Mouse (Mus musculus) right cerebral cortex, adult 2 months (tissue): ENCODE data around the gene Ppm1b.
"Not testable (repeated sequence)": the region's sequence is repeated elsewhere in the genome, so short reads cannot be mapped to it uniquely, and the experiment has no call there.

Source experiments
- DNase-seq, 2 experiments: peaks; one replicate each; pipeline ENCODE4 v3.0.0; 2021 to 2022; ENCODE audit warnings: low spot score in 2 of 2

Gene Ppm1b

DNA sequence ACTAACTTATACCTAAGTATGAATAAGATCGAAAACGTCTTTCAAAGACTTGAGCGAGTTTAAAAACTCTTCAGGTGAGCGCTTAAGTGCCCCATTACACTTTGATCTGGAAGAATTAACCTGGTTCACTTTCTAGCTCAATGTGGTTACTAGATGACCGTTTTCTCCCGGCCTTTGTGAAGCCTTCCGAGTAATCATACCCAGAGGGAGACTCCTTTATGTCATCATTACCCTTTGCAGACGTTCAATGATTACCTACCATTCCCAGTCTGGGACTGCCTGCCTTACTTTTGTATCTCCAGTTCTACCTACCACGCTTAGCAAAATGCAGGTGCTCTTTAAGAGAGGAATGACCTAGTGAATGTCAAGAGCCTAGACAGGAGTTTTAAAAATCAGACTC, at the start of gene Ppm1b:
Ppm1b (plus strand) TSS at position 301 of the 400 bp plus-strand sequence.
- no peak for DNase-seq

DNA sequence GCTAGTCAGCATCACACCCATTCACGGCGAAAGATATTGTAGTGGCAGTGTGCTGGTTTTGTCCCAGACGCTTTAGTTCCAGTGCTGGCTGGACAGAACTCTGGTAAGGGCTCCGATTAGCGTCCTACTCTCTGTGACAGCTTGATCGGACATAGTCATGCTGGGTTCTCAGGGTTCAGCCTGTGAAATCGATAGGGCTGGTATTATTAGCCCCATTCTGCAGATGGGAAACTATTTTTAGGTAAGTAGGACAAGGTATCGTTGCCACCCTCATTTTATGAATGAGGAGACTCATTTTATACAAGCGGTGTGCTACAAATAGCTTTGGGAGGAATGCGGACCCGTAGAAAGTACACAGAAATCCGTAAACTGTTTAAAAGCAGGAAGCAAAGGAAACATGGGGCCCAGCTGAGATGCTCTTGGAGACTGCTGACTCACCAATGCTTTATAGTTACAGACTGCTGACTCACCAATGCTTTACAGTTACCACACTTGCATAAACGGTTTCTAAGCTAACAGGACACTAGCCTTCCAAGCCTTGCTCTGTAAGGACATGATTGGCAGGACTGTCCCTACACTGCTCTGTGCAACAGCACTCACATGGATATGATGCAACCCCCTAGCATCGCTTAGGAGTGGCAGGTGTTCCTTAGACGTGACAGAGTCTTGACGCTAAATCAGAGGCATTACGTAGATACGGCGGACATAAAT, 34.7 kb upstream of the Ppm1b start:
- DNase-seq = peak; percentile 3 to 5

- no peak for DNase-seq
Observed at GRCm38 (mm10) chr17:84924779-84925178, 31.8 kb upstream of the Ppm1b start.

- DNase-seq = peak; percentile 3 to 13
Observed at GRCm38 (mm10) chr17:84926233-84926632, 30.3 kb upstream of the Ppm1b start.

DNA sequence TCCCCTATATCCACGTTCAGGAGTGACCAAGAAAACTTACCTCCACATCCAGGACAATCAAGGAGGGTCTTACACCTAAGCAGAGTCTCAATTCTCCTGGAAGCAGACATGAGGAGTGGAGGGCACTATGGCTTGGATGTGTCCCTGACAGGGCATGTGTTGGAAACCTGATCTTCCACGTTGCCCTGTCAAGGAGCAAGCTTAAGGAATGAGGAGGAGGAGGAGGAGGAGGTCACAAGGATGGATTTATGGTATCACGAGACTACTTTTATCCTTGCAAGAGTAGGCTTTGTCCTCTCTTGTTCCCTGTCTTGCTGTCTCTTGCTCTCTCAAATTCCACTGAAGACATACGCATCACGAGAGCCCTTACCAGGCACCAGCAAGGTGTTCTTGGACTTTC, 29.0 kb upstream of the Ppm1b start:
- no peak for DNase-seq

GRCm38 (mm10) chr17:84932943-84933342, 23.6 kb upstream of the Ppm1b start:
- DNase-seq = no peak

DNA sequence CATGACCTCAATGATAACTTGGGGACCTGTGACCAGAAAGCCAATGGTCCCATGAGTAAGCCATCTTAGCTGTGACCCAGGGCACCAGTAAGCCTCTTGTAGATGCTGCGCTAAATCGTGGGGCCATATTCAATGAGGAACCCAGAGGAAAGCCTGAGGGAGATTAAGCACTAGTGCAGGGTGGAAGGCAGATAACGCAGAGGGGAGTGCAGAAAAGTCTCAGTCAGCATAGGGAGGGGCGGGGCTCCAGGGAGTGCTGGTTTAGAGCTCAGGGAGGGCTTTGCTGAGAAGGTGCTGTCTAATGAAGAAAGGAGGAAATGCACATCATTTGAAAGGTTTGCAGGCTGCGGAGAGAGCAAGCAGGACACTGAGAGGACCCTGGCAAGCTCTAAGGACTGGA, 22.6 kb upstream of the Ppm1b start:
- DNase-seq = no peak

GRCm38 (mm10) chr17:84935620-84936019, 20.9 kb upstream of the Ppm1b start:
- DNase-seq = not testable (repeated sequence)

GRCm38 (mm10) chr17:84936301-84936700, 20.2 kb upstream of the Ppm1b start:
- DNase-seq = no peak

DNA sequence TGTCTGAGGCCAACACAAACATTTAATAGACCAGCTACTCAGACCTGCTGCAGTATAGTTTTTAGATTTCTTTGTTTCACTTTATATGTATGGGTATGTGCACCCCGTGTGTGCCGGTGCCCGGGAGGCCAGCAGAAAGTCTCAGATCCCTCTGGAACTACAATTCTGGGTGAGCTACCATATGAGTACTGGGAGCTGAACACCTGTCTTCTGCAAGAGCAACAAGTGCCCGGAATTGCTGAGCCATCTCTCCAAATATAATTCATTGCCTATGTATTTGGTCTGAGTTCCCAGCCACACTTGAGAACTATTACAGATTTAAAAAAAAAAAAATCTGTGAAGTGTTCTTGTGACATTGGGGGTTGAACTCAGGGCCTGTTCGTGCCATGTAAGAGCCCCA, 19.7 kb upstream of the Ppm1b start:
- DNase-seq = no peak

DNA sequence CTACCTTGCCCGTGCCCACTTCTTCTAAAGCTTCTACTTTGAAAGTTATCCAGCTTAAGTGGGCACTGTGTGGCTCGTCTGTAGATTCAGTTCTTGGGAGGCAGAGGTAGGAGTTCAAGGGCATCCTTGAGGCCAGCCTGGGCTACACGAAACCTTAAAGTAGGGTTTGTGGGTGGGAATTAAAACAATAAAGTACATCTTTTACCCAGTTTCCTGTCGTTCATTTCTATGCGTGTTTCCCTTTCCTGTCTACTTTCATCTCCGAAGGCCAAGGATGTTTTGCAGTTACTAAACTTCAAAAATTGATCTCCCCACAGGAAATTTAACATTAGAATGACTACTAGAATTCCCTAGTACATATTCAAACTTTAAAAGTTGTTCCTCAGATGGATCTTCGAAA, 19.3 kb upstream of the Ppm1b start:
- DNase-seq = no peak

DNA sequence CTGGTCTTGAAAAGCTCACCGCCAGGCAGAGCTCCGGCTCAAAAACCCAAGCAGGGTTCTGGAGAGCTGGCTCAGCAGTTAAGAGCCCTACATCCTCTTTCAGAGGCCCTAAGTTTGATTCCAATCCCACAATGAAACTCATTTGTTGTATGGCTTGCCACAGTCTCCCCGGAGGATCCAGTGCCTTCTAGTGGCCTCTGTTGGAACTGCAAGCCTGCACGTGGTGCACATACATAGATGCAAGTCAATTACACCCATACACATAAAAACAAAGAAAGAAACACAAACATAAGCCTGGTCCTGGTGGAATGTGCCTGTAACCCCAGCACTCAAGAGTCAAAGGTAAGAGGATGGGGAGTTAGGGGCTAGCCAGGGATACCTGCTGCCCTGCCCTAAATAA, 18.3 kb upstream of the Ppm1b start:
- no peak for DNase-seq

DNA sequence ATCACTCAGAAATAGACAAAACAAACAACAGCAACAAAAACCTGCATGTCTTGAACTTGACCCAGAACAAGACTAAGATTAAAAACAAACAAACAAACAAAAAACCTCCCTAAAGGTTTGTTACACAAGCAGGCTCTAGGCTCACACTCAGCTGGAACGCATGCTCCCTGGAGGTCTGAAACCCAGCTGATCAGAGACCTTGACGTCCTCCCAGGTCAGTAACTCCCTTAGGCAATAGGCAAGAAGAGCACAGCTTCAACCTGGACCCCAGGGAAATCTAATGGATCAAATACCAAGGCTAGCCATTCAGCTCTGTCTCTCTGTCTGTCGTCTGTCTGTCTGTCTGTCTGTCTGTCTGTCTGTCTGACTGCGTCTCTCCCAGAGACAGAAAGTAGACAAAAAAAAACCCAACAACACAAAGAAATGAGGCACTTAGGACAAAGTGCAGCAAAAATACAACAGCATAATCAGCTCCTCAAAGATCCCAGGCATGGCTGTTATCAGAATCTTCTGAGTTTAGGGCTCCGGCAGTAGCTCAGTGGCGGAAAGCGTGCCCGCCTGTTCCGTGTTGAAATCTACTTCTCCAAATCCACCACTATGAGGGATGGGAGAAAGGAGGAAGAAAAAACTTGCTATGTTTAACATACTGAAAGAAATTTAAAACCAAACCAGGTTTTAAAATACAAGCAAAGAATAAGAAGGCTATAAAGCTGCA, 16.4 kb upstream of the Ppm1b start:
- no peak for DNase-seq

DNA sequence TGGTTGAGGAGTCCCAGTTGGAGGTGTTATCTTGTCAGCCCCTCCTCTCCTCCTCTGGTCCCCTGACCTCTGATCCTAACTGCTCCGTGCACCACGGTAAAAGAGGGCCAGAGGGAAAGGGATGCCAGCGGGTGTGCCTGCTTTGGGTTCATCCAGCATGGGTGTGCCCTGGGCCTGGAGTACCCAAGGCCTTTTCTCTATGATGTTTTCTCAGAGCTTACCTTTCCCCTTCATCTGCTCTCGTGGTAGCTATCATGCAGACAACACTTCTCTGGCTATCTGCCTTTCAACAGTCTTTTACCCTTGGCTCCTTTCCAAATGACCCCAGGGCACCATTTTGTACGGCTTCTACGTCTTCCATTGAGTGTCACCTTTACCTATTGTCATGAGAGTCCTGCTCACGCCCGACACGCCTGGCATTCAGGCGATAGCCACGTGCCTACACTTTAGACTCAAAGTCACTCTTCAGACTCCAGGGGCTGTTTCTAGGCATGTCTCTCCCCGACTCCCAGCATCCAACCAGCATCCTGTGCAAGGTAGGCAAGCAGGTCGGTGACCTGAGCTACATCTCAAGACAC, 15.2 kb upstream of the Ppm1b start:
- no peak for DNase-seq

DNA sequence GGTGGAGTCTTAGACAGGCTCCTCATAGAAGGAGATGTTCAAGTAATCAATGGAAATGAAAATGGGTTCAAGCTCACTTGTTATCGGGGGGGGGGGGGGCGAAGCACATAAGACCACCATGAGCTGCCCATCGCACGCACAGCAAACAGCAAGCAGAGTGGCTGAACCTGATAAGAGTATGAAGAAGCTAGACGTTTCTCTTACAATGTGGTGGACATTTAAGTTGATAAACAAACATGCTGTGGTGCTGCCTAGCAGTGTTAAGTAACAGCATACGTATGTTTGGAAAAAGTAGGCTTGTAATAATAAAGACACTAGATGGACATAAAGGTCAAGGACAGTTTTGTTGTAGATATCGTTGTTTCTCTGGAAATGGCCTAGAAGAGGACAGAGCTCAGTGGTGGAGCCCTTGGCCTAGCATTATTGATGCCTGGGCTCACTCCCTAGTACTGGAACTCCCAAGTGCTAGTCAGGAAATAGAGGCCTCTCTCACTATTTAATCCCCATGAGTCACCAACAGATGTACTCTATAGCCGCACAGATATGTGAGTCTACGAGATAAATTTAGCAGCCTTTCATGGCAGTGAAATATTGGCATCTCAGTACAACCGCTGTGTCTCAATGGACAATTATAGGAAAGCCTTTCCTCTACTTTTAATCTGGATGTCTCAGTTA, 14.0 kb upstream of the Ppm1b start:
- peak in 1 of 2 experiments; percentile 16 for DNase-seq

- no peak for DNase-seq
Observed at GRCm38 (mm10) chr17:84943033-84943393, 13.5 kb upstream of the Ppm1b start.

DNA sequence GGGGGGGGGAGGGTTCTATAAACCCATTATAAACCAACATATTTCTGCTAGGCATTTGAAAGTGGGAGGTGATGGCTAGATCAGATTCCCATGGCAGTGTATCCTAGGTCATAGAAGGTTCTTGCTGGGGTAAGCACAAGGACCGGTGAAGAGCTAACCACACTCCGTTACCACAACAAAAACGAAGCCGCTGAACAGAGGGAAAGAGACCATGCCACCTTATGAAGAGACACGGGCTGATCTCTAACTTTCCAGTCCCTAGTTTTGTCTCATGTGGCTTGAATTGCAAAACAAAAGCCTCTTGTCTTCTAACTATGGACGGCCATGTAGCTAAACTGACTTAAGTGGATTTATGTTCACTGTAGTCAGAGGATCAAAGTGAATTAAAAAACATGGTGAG, 12.2 kb upstream of the Ppm1b start:
- DNase-seq = no peak

DNA sequence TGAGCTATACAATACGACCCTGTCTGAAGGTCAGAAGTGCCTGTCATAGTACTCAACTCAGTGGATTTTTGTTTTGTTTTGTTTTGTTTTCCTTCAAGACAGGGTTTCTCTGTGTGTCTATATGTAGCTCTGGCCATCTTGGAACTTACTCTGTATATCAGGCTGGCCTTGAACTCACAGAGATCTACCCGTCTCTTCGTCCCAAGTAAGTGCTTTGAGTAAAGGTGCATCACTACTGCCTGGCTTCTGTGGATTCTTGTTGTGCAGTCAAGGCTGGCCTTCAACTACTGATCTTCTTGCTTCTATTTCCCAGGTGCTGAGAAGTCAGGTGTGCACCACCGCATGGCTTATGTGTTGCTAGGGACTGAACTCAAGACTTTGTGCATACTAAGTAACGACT, 4.0 kb upstream of the Ppm1b start:
- DNase-seq = no peak

- DNase-seq = no peak
Observed at GRCm38 (mm10) chr17:84953776-84954175, 2.8 kb upstream of the Ppm1b start.

- no peak for DNase-seq
Observed at GRCm38 (mm10) chr17:84954881-84955280, 1.7 kb upstream of the Ppm1b start.

GRCm38 (mm10) chr17:84956931-84957486, 468 bp downstream of the Ppm1b start:
- peak; percentile 89 to 93 for DNase-seq
